Mouse (Mus musculus): ENCODE data around the gene Sec16a.

Sec16a gene

DNA sequence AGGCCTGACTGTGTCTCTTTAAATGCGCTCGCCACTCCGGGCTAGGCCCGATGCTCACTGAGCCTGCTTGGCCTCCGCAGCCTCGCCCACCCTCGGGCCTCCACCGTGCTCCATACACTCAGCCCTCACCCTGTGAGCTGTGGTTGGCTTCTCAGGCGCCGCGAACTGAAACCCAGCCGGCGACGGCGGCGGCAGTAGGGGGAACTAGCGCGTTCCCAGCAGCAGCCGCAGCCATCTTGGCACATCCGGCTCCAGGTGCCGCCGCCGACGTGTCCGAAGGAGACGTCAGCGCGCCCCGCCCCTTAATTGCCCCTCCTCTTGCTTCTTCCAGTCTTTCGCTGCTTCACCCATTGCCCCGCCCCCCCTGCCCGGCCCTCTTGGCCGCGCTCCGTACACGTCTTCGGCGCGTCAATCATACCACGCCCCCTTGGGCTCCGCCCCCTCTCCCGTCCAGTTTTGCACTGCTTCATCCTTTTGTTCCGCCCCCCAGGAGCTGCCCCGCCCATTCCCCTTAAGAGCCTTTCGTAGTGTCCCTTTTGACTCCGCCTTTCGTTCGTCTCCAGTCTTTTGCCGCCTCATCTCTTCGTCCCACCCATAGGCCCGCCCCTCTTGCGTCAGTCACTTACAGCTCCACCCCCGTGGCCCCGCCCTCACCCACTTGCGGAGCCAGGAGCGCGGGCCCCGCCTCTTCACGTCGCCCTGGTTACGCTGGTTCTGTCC lies at the start of gene Sec16a:
Gene Sec16a (minus strand): TSS at position 271 of the 720 bp plus-strand sequence.
- ChIA-PET CTCF (interaction anchor here (0.6 to 1.9 kb wide), 35 partner anchors 13 to 1536 kb away, joined by 3 to 28 read pairs (median 4); partner anchors contain the start of genes Inpp5e (in 2 of the 4), Agpat2 (in 1 of the 4), Dnlz (in 1 of the 4) and Gm20532 (in 1 of the 4)), POLR2A (interaction anchor here (0.5 to 14.9 kb wide), 178 partner anchors 8 to 1173 kb away, joined by 3 to 469 read pairs (median 5); partner anchors contain the start of genes Agpat2 (in 3 of the 4), Inpp5e (in 3 of the 4), Surf6 (in 3 of the 4) and Dnlz (in 2 of the 4))

DNA sequence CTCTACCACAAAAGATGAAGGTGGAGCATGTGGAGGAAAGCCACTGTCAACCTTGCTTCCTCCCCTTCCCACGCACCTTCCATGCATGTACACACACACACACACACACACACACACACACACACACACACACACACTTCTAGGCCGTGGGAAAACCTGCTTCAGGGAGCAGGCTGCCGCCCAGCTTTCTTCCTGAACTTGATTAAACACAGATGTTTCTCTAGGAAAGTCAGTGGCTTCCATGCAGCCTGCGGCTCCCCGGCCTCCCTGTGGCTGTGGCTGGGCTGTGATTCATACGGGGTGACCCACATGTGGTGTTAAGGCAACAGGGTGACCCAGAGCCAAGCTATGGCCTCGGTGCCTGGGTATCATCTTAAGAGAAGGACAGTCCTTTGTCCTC lies 49.4 kb upstream of the Sec16a start:
- CTCF ChIA-PET: interaction anchor here in 2 of 4 experiments (0.6 to 1.8 kb wide), 3 partner anchors 10 to 918 kb away, joined by 3 to 7 read pairs (median 3); no protein-coding TSS in a partner anchor

DNA sequence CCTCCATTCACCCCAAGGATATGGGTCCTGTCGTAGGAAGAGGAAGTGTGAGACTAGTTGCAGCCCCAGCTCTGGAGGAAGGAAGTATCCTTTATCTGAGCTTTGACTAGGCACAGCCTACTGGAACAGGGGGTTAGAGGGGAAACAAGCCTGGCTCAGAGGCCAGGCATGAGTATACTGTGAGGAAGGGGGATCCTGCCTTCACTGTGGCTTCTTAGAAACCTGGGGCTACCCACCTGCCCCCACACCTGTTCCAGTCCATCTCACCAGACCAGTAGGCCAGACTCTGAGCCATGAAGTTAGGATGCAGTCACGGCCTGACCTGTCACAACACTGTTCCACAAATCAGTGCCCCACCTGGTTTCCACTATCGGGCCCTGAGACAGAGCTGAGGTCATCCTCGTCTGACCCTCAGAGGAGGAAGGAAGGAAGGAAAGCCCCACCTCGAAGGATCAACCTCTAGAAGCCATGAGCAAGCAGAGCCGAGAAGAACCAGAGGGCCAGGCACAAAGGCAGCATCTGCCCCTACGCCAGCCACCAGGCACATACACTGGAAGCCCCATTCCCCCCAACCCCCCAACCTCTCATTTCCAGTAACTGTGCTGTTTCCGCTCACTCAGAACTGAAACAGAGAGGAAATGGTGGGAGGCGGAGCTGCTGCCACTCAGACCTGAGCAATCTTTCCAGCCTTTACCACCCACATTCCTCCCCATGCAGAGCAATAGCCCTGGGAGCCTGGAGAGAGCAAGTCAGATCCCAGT lies 48.2 kb upstream of the Sec16a start:
- POLR2A ChIA-PET: interaction anchor here in 3 of 4 experiments (0.7 to 19.3 kb wide), 23 partner anchors 10 to 423 kb away, joined by 3 to 167 read pairs (median 3); partner anchors contain the start of genes Sec16a (in 1 of the 3) and Surf6 (in 1 of the 3)
- CTCF ChIA-PET: interaction anchor here (0.5 to 1.8 kb wide), 7 partner anchors 11 to 339 kb away, joined by 3 to 8 read pairs (median 4); partner anchors contain the start of gene Inpp5e (in 1 of the 4)

More for the DNA sequence above, 49.4 kb upstream of the Sec16a start:
- POLR2A ChIA-PET: interaction anchor here (0.6 to 19.3 kb wide), 10 partner anchors 9 to 90 kb away, joined by 3 to 167 read pairs (median 6); partner anchors contain the start of gene Sec16a (in 1 of the 4)

DNA sequence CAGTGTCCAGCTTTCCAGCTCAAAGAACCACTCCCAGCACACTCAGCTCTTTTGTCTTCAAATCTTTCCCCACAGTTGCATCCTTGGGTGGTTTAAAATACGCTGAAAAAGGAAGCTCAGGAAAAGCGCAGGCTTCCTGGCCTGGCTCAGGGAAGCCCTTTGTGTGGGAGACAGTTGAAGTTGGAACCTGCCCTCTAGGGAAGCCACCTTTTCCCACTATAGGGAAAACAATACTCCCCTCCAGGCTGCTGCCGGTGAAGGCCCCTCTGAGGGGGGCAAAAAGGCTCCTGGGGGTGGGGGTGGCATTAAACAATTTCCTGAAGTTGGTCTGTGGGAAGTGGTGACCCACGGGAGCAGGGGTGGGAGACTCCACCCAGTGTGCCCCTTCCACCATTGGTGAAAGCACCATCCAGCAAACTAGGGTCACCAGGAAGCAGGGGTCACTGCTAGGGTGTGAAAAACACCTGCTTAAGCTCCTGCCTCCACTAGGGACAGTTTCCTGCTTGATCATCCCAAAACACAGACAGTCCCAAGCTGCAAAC lies 45.8 kb upstream of the Sec16a start:
- POLR2A ChIA-PET: interaction anchor here in 3 of 4 experiments (0.6 to 19.3 kb wide), 14 partner anchors 8 to 359 kb away, joined by 3 to 167 read pairs (median 4); partner anchors contain the start of gene Sec16a (in 1 of the 3)
- CTCF ChIA-PET: interaction anchor here in 1 of 4 experiments (0.7 to 1.1 kb wide), 3 partner anchors 42 to 47 kb away, joined by 3 to 8 read pairs (median 4); no protein-coding TSS in a partner anchor

DNA sequence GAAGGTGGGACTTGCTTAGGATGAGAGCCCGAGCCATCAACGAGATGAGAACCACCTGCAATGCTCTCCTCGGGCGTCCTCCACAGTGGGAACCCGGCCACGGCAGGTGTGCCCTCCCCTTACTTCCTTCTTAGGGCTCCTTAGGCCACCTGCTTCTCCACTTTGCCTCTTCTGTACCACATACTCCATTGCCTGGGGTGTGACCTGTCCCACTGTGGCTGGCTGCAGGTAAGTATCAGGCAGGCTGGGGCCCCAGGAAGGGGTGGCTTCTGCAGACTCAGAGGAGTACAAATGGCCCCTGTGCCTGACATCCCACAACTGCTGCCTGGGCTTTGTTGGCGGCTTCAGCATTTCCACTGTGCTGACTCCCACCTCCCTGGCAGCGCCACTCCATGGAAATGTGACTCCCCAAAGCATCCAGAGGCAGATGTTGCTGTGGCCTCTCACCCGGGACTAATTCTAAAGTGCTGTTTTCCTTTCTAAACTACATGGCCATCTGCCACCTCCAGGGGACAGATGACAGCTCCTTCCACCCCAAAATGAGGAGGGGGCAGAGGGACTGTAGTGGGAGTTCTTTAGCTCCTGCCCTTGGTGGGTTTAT lies 43.6 kb upstream of the Sec16a start:
- POLR2A ChIA-PET: interaction anchor here in 3 of 4 experiments (0.6 to 2.1 kb wide), 8 partner anchors 10 to 93 kb away, joined by 3 to 11 read pairs (median 3); partner anchors contain the start of gene Sec16a (in 1 of the 3)

DNA sequence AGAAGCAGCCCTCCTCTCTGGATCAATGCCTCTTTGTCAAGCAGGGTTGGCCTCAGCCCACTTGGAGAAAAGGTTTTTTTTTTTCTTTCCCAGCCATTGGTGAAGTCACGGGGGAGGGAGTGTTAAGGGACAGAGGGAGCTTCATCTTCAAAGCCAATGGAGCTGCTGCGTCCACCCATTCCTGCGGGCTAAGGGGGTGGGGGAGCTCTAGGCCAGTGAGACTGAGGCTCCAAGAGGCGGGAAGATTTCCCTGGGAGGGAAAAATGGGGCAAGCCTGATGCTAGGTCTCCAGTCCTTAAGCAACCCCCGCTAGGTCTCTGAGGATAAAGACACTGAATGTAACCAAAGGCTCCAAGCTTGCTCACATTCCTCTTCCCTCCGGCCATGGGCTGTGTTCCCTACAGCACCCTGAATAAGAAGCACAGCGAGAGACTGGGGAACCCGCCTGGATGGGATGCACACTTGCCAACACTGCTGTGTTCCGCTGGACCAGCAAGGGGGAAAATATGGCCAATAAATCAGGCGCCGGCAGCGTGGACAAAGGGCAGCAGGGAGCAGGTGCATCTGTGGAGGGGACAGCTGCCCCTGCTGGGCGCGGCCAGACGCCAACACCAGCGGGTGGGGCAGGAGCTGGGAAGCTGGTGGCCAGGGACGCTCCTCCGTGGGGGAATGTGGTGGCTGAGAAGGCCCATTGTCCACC lies 42.5 kb upstream of the Sec16a start:
- CTCF ChIA-PET: interaction anchor here in 3 of 4 experiments (0.5 to 0.9 kb wide), 4 partner anchors 9 to 149 kb away, joined by 3 to 9 read pairs (median 3); no protein-coding TSS in a partner anchor
- POLR2A ChIA-PET: interaction anchor here in 3 of 4 experiments (0.7 to 3.2 kb wide), 10 partner anchors 9 to 546 kb away, joined by 3 to 25 read pairs (median 6); partner anchors contain the start of gene Sec16a (in 1 of the 3)

More for the DNA sequence above, 43.6 kb upstream of the Sec16a start:
- CTCF ChIA-PET: interaction anchor here in 2 of 4 experiments (0.6 to 0.7 kb wide), 3 partner anchors 13 to 133 kb away, joined by 3 to 5 read pairs (median 3); no protein-coding TSS in a partner anchor

DNA sequence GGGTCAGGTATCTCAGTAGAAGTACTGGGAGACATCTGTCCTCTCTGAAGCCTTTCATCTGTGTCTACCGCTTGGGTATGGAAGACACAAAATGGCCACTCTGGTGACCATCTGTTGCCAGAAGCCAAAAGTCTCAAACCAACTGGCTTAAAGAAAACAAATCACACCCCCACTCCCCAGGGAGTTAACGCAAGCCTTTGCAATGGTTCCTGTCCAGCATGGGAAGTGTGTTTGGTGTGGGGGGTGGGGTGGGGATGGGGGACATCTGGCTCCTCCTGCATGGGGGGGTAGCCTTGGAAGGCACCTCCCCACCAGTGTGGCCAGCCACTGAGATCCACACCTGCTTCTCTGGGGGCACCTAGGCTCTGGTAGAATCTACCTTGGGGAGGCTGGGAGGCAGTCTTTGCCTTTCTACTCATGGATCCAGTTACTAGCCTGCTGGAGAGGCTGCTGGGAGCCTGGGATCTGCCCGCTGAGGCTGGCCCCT lies 41.9 kb upstream of the Sec16a start:
- CTCF ChIA-PET: interaction anchor here in 1 of 4 experiments (0.6 to 0.9 kb wide), 3 partner anchors 75 to 447 kb away, joined by 3 to 6 read pairs (median 3); no protein-coding TSS in a partner anchor
- POLR2A ChIA-PET: interaction anchor here in 2 of 4 experiments (0.6 to 3.2 kb wide), 14 partner anchors 9 to 358 kb away, joined by 3 to 25 read pairs (median 4); no protein-coding TSS in a partner anchor

DNA sequence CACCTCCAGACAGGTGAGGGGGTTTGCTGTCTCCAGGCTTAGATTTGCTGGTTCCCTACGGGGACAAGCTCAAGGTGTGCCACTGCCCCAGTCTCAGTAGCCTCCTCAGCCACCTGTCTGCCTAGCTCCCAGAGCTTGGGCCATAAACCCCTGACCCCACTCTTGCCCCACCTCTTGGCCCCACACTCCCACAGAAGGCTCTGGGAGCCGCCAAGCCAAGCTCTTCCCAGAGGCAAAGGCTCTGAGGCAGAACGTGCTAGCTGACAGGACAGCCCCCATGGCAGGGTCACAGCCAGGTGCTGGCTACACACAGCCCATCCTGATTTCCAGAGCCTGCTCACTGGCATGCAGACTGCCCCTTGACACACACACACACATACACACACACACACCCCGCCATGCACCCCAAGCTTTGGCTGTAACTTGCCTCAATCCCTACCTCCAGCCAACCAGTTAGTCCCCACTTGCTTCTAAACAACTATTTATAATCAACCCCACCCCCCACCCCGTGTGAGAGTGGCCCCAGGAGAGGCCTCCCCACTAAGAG lies 41.3 kb upstream of the Sec16a start:
- ChIA-PET CTCF (interaction anchor here in 2 of 4 experiments (0.6 to 0.9 kb wide), 3 partner anchors 77 to 447 kb away, joined by 3 to 6 read pairs (median 3); partner anchors contain the start of gene Inpp5e (in 1 of the 2)), POLR2A (interaction anchor here in 2 of 4 experiments (0.5 to 3.2 kb wide), 18 partner anchors 9 to 776 kb away, joined by 3 to 25 read pairs (median 4); no protein-coding TSS in a partner anchor)

DNA sequence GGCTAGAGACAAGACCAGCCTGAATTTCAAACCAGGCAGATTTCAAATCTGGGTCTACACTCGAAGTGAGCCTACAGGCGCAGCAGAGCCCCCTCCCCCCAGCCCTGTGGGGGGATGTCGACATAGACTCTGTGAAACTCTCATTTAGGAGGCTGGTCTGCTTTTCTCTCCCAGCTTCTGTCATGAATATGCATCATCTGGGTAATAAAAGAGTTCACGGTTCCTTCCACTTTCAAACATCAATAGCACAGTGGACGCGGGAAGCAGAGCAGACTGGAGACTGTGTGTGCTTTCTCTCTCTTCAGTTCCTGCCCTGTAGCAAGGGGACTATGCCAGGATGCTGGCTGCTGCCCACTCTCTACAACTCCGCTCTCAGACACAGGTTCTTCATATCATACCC lies 40.7 kb upstream of the Sec16a start:
- ChIA-PET POLR2A (interaction anchor here in 2 of 4 experiments (0.5 to 3.2 kb wide), 13 partner anchors 10 to 72 kb away, joined by 3 to 25 read pairs (median 4); no protein-coding TSS in a partner anchor), CTCF (interaction anchor here in 2 of 4 experiments (0.9 kb wide), 2 partner anchors 77 to 303 kb away, joined by 3 read pairs; partner anchors contain the start of gene Inpp5e (in 1 of the 2))

DNA sequence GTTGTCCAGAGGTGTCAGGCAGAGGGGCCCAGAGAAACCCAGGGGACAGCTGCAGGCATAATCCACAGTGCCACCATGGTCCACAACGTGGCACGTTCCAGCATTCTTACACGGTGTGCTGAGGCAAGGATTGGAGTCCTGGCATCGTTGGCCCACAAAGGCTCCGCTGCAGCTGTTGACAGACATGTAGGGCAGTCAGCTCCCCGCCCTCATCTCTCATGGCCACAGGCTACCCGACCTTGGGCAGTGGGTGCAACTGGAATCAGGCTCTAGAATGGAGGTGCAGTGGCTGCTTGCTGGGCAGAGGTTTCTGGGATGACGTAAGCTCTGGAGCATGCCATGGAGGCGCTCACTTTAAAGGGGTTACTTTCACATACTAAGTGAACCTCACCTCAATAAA lies 40.3 kb upstream of the Sec16a start:
- ChIA-PET POLR2A (interaction anchor here in 2 of 4 experiments (0.7 to 3.2 kb wide), 9 partner anchors 11 to 40 kb away, joined by 3 to 25 read pairs (median 4); partner anchors contain the start of gene Sec16a (in 1 of the 2)), CTCF (no interaction called here)

DNA sequence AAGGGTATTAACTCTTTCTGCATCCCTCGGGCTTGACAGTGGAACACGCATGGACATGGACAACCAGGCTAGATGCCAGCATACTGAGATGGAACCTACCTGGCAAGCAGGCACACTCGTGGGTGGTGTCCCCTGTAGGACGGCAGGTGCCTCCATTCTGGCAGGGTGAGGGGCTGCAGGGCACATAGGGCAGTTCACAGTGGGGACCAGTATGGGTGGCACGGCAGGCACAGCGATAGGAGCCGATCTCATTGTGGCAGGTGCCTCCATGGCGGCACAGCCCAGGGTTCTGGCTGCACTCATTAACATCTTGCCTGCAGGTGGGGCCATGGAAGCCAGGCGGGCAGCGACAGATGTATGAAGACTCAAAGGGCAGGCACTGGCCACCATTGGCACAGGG lies 39.2 kb upstream of the Sec16a start:
- CTCF ChIA-PET: no interaction called here
- POLR2A ChIA-PET: interaction anchor here in 2 of 4 experiments (1.2 to 3.2 kb wide), 3 partner anchors 20 to 39 kb away, joined by 3 to 25 read pairs (median 5); partner anchors contain the start of gene Sec16a (in 1 of the 2)

DNA sequence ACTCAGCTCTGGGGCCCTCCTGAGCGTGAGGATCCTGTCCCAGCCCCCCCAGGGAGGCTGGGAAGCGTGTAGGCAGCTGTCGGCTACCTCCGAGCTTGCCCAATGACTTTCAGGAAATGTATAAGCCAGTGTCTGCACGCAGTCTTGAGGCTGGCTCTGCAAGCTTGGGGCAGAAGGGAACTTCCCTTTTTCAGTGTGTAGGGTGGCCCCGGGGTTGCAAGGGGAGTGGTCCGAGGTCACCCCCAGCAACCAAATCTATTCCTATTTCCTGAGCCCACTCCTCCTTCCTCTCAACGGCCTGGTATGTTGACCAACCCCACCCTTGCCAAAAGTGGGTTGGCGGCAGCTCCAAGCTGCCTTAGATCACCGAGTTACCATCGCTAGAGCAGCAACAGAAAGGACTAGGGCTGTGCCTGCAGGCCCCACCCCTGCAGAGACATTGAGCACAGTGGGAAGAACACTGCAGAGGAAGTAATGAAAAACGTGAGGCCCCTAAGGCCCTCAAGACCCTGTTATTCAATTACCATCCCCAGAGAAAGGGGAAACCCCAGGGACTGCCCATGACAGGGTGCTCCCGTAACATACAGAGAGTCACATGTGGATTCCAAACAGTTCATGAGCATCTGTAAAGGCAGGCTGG lies 38.3 kb upstream of the Sec16a start:
- CTCF ChIA-PET: interaction anchor here (0.5 to 1.2 kb wide), 11 partner anchors 9 to 104 kb away, joined by 3 to 12 read pairs (median 3); no protein-coding TSS in a partner anchor
- POLR2A ChIA-PET: interaction anchor here (0.5 to 1.8 kb wide), 29 partner anchors 9 to 430 kb away, joined by 3 to 7 read pairs (median 4); partner anchors contain the start of genes Sec16a (in 1 of the 4) and Surf6 (in 1 of the 4)

DNA sequence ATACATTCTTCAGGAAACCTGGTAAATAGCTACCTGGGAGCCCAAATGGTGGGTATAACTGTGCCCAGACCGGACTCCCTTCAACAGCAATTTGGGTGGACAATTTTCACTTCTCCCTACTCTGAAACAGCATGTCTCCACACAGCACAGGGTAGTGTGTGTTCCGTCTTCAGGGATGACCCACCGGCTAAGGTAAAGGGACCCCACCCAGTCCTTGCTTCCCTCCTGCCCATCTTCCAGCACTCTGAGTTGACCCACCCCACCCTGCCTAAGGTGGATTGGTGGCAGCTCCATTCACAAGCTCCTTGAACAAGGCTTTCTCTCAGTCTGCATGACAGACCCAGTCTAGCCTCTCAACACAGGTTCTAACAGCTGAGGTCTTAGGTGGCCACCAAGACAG lies 37.8 kb upstream of the Sec16a start:
- ChIA-PET CTCF (interaction anchor here (0.6 to 1.2 kb wide), 10 partner anchors 8 to 83 kb away, joined by 3 to 12 read pairs (median 3); no protein-coding TSS in a partner anchor), POLR2A (interaction anchor here (0.5 to 1.8 kb wide), 33 partner anchors 8 to 430 kb away, joined by 3 to 7 read pairs (median 4); partner anchors contain the start of genes Agpat2 (in 1 of the 4), Sec16a (in 1 of the 4) and Surf6 (in 1 of the 4))

DNA sequence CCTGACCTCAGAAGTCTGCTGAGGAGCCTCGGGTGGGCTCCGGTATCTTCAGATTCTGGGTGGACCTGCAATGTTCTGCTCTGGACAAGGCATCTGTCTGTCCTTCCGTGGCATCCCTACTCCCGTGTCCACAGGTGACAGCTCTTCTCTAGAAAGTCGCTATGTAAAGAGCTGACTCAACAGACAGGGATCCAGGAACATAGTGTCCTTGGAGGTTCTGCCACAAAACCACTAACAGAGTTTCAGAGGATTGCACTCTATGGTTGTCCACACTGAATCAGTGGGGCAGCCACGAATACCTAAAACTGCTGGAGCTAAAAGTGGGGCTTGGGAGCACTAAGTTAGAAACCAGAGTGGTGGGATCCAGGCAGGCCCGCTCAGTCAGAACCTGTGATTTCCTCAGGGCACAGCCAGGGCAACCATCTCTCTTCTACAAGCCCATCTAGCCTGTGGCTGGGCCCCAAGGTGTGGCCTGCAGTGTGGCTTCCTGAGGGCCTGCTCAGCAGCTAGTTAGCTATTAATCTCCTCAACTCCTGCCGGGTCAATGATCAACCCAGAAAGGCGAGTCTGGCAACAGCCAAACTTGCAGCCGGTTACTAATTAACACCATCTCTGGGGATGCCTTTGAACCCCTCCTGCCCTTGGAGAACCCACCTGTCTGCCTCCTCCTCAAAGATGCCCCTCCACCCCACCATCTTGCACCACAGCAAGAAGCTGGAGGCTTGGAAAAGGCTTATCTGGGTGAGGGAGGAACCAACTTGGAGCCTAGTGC lies 36.9 kb upstream of the Sec16a start:
- ChIA-PET POLR2A (interaction anchor here (0.5 to 2.3 kb wide), 19 partner anchors 11 to 431 kb away, joined by 3 to 8 read pairs (median 4); partner anchors contain the start of genes Agpat2 (in 1 of the 4), Sec16a (in 1 of the 4) and Surf6 (in 1 of the 4)), CTCF (interaction anchor here in 2 of 4 experiments (0.7 to 1.2 kb wide), 3 partner anchors 9 to 1382 kb away, joined by 3 to 6 read pairs (median 3); no protein-coding TSS in a partner anchor)

Data from embryonic stem cell, embryonic (primary cell).